ENCODE assay signal across 25 mouse cellular contexts in genomic region chr13:91091731-91092190, GRCm38 (mm10).
A peak's percentile ranks its signal among the peaks of the same experiment; 100 is the strongest.
DNase-seq lines count a peak whose midpoint lies in the region; ATAC-seq and TF ChIP-seq lines count a peak whose summit lies in the region.
"Had no signal": no experiment of that assay in that cellular context is flagged by ENCODE, and none has a peak within 500 bp of the region (broad histone marks: within the 10 kb centered on the region; RNA-seq: fewer than 3 reads in every experiment).

No protein-coding gene starts in this region.

- TF ChIP-seq EP300 in liver, postnatal 0 days (IDR thresholded peaks at IDR 0.05; ENCODE audit: low read depth): no peak

- no peak overlapping the region for H3K4me3 ChIP-seq in embryonic facial prominence, embryonic 10.5 days
- no peak overlapping the region for H3K4me3 ChIP-seq in liver, postnatal 0 days (ENCODE audit: low read depth, low read length)
- H3K4me3 ChIP-seq: gastrocnemius, adult 2 months; heart, embryonic 10.5 days; layer of hippocampus, adult 2 months; limb, embryonic 13.5 days; liver, embryonic 13.5 days; lung, embryonic 15.5 days; midbrain, embryonic 10.5 days had no signal

- no peak overlapping the region for H3K9ac ChIP-seq in liver, postnatal 0 days (replicated peaks)
- H3K9ac ChIP-seq: hindbrain, embryonic 14.5 days; limb, embryonic 13.5 days; liver, embryonic 13.5 days; lung, embryonic 15.5 days had no signal

- WGBS in embryonic facial prominence, embryonic 10.5 days: 90% methylated on average over 2 of the region's 2 CpGs
- 58% methylated on average over 2 of the region's 2 CpGs for WGBS in liver, postnatal 0 days (ENCODE audit: insufficient replicate concordance)

- H3K4me2 ChIP-seq in liver, postnatal 0 days (ENCODE audit: low read depth, low read length): no peak overlapping the region
- H3K4me2 ChIP-seq: hindbrain, embryonic 14.5 days; limb, embryonic 13.5 days; liver, embryonic 13.5 days; lung, embryonic 15.5 days had no signal

- H3K9me3 ChIP-seq in embryonic facial prominence, embryonic 10.5 days: no peaks in the 10 kb centered on the region
- H3K9me3 ChIP-seq in liver, postnatal 0 days (ENCODE audit: low read length): no peaks in the 10 kb centered on the region
- H3K9me3 ChIP-seq: G1E; heart, embryonic 10.5 days; liver, embryonic 13.5 days; lung, embryonic 15.5 days; midbrain, embryonic 10.5 days had no signal

- peak; percentile 43 for DNase-seq in CD4-positive helper T cell, adult 2 months (ENCODE audit: low read depth, low spot score)
- peak; percentile 34 for DNase-seq in naive thymus-derived CD4-positive, alpha-beta T cell, adult 2 months (ENCODE audit: low read depth)
- no peak for DNase-seq in left cerebral cortex, postnatal 36 days (ENCODE audit: low spot score in 2 of 2)
- DNase-seq in embryonic facial prominence, embryonic 10.5 days (ENCODE audit: low spot score): no peak
- DNase-seq in liver, postnatal 0 days: no peak
- DNase-seq: adrenal gland, adult 8-10 months; cerebellum, adult 9-10 months; gastrocnemius, adult 2 months; heart, postnatal 4 days; layer of hippocampus, postnatal 36 days; liver, embryonic 13.5 days; lung, postnatal 4 days; right cerebral cortex, postnatal 14 days had no signal

- peaks cover 30% of the 10 kb centered on the region for H3K4me1 ChIP-seq in embryonic facial prominence, embryonic 10.5 days
- peaks cover 5% of the 10 kb centered on the region; the same call in 1 of the 2 replicates for H3K4me1 ChIP-seq in liver, postnatal 0 days (ENCODE audit: insufficient read depth)

- TF ChIP-seq CTCF in liver, postnatal 0 days (IDR thresholded peaks at IDR 0.05; ENCODE audit: low read depth): no peak

- H3K27ac ChIP-seq in embryonic facial prominence, embryonic 10.5 days (replicated peaks): no peak overlapping the region
- H3K27ac ChIP-seq in liver, postnatal 0 days (ENCODE audit: low read depth): no peak overlapping the region
- H3K27ac ChIP-seq: gastrocnemius, adult 2 months; heart, embryonic 10.5 days; hindbrain, embryonic 14.5 days; layer of hippocampus, adult 2 months; limb, embryonic 13.5 days; liver, embryonic 13.5 days; lung, embryonic 15.5 days; midbrain, embryonic 10.5 days had no signal

- no peaks in the 10 kb centered on the region for H3K36me3 ChIP-seq in embryonic facial prominence, embryonic 10.5 days (replicated peaks)
- no peaks in the 10 kb centered on the region for H3K36me3 ChIP-seq in liver, postnatal 0 days (replicated peaks; ENCODE audit: insufficient read depth, low read length)
- H3K36me3 ChIP-seq: G1E; heart, embryonic 10.5 days; limb, embryonic 13.5 days; liver, embryonic 13.5 days; lung, embryonic 15.5 days; midbrain, embryonic 10.5 days had no signal

- H3K27me3 ChIP-seq in embryonic facial prominence, embryonic 10.5 days (replicated peaks; ENCODE audit: low read depth, poor library complexity, severe bottlenecking): no peaks in the 10 kb centered on the region
- H3K27me3 ChIP-seq in liver, postnatal 0 days (ENCODE audit: insufficient read depth, low read length): no peaks in the 10 kb centered on the region
- H3K27me3 ChIP-seq: limb, embryonic 13.5 days; liver, embryonic 13.5 days; lung, embryonic 15.5 days; Patski had no signal

- intact Hi-C loops in left cerebral cortex, postnatal 36 days (cut with DNase I): loop anchor here (2.0 to 10.0 kb wide), 2 partner anchors 125 to 273 kb away; no protein-coding TSS in a partner anchor

- peak; percentile 50 for ATAC-seq in CD4-positive, CD25-positive, alpha-beta regulatory T cell, adult 4 months
- peak; percentile 15; the same call in 1 of the 2 replicates for ATAC-seq in common myeloid progenitor, adult 5-6 weeks (replicated peaks; ENCODE audit: low read depth, poor library complexity, severe bottlenecking)
- no peak for ATAC-seq in liver, postnatal 0 days
- ATAC-seq: intestine, embryonic 16.5 days; midbrain, embryonic 16.5 days had no signal

Comparison
In these comparisons a context has a peak if more than half of its experiments do, and no peak if none do; other contexts are left out.
1. DNase-seq: peak in CD4-positive helper T cell, adult 2 months (single experiment) and naive thymus-derived CD4-positive, alpha-beta T cell, adult 2 months (single experiment); none in left cerebral cortex, postnatal 36 days (0 of 2), embryonic facial prominence, embryonic 10.5 days (single experiment) and liver, postnatal 0 days (single experiment).